Mouse (Mus musculus) limb, embryonic 12.5 days (tissue): ENCODE results near the gene Med1. TPM values are rescaled to one million over a fixed set of nuclear protein-coding genes. Genes with fewer than 3 reads are reported as not detected.

ENCODE experiments used
- ATAC-seq: fragments of 200-750 bp; cut with Nextera tagmentation; 2 replicates; pipeline ENCODE4 v1.8.0; 2017; ENCODE audit warnings: low read depth, moderate TSS enrichment; ENCODE audit not compliant: insufficient number of reproducible peaks, insufficient read depth, low FRiP score, low TSS enrichment
- H3K27ac ChIP-seq: fragments of 300-500 bp; sonication (generic); 2 replicates; pipeline ENCODE4 v1.5.1; 2016; ENCODE audit warnings: mild to moderate bottlenecking, moderate library complexity
- H3K27me3 ChIP-seq: fragments of 300-500 bp; sonication (generic); 2 replicates; pipeline ENCODE4 v1.6.1; 2016; ENCODE audit warnings: mild to moderate bottlenecking, moderate library complexity
- H3K36me3 ChIP-seq: fragments of 300-500 bp; sonication (generic); 2 replicates; pipeline ENCODE4 v1.6.1; 2016; ENCODE audit warnings: mild to moderate bottlenecking, moderate library complexity
- H3K4me1 ChIP-seq: fragments of 300-500 bp; sonication (generic); replicated peaks from 2 replicates; pipeline ENCODE4 v1.6.1; 2016
- H3K4me2 ChIP-seq: fragments of 300-500 bp; sonication (generic); 2 replicates; pipeline ENCODE4 v1.6.1; 2016; ENCODE audit warnings: mild to moderate bottlenecking, moderate library complexity
- H3K4me3 ChIP-seq: fragments of 300-500 bp; sonication (generic); replicated peaks from 2 replicates; pipeline ENCODE4 v1.5.1; 2016; ENCODE audit warnings: mild to moderate bottlenecking
- H3K9ac ChIP-seq: fragments of 300-500 bp; sonication (generic); replicated peaks from 2 replicates; pipeline ENCODE4 v1.6.1; 2016; ENCODE audit warnings: mild to moderate bottlenecking, moderate library complexity
- H3K9me3 ChIP-seq: fragments of 300-500 bp; sonication (generic); 2 replicates; pipeline ENCODE4 v1.6.1; 2016; ENCODE audit warnings: mild to moderate bottlenecking, moderate library complexity
- WGBS: fragments of 180-500 bp; shearing (Covaris S2); methylation state at CpG from one replicate; pipeline ENCODE4 v1.1.7; 2016; 5-methylcytosine and 5-hydroxymethylcytosine counted together
- microRNA-seq: library from miRNA; unstranded; fragments of <30 nt; microRNA quantifications from one replicate; pipeline ENCODE4, GENCODE M21; 2017
- polyA plus RNA-seq: library from polyadenylated mRNA; unstranded; fragments of >200 nt; fragmentation: Nextera tagmentation; extraction: Ambion mirVana; gene quantifications from 2 replicates; pipeline ENCODE4 v1.2.1, GENCODE M21; 2016

Med1 gene
- polyA plus RNA-seq, 1 experiment from 2014 or later = 80.1 TPM

- Histone ChIP-seq H3K36me3 (peaks cover 13% of the 10 kb centered on the region), H3K27me3 (no peaks in the 10 kb centered on the region), H3K4me3 (no peak overlapping the region), H3K9ac (no peak overlapping the region), H3K27ac (no peak overlapping the region), H3K9me3 (no peaks in the 10 kb centered on the region), H3K4me1 (peaks cover 17% of the 10 kb centered on the region), H3K4me2 (no peak overlapping the region)
- WGBS = 79% methylated on average over 7 of the region's 7 CpGs
- no peak for ATAC-seq
Measured at GRCm38 (mm10) chr11:98145856-98146255, 47.2 kb downstream of the Med1 start.

GRCm38 (mm10) chr11:98142545-98142944 is 50.5 kb downstream of the Med1 start:
- no peak overlapping the region for H3K4me3 ChIP-seq
- H3K36me3 ChIP-seq = peaks cover 16% of the 10 kb centered on the region
- H3K27ac ChIP-seq = no peak overlapping the region
- WGBS = 86% methylated on average over 2 of the region's 2 CpGs
- no peak for ATAC-seq
- peaks cover 20% of the 10 kb centered on the region for H3K4me1 ChIP-seq
- no peak overlapping the region for H3K4me2 ChIP-seq
- H3K27me3 ChIP-seq = no peaks in the 10 kb centered on the region
- no peaks in the 10 kb centered on the region for H3K9me3 ChIP-seq
- H3K9ac ChIP-seq = no peak overlapping the region

DNA sequence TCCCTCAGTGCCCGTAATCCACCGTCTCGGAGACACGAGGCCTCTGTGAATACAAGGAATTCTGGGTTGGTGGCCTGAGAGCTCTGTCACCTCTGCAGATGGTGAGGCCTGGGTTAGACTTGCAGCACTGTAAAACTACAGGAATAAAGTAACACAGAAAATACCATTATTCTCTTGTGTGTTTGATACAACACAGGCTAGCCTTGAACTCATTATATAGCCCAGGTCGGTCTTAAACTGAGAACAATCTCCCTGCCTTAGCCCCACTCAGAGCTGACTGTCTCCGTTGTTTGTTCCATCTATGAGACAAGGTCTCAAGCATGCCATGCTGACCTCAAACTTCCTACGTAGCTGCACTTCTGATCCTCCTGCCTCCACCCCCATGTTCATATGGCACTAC is 54.2 kb downstream of the Med1 start:
- Histone ChIP-seq H3K36me3 (peaks cover 22% of the 10 kb centered on the region), H3K27ac (peak overlapping the region; percentile 41; the same call in 1 of the 2 replicates), H3K9ac (no peak overlapping the region), H3K4me2 (no peak overlapping the region), H3K27me3 (no peaks in the 10 kb centered on the region), H3K4me3 (no peak overlapping the region), H3K9me3 (no peaks in the 10 kb centered on the region), H3K4me1 (peaks cover 13% of the 10 kb centered on the region; the same call in 1 of the 2 replicates)
- 66% methylated on average over 7 of the region's 7 CpGs for WGBS
- ATAC-seq = no peak

GRCm38 (mm10) chr11:98137836-98138235 is 55.3 kb downstream of the Med1 start:
- WGBS = 91% methylated on average over 11 of the region's 11 CpGs
- no peak overlapping the region for H3K4me2 ChIP-seq
- H3K27ac ChIP-seq = no peak overlapping the region; the same call in 1 of the 2 replicates
- no peak overlapping the region for H3K9ac ChIP-seq
- no peaks in the 10 kb centered on the region for H3K27me3 ChIP-seq
- H3K4me3 ChIP-seq = no peak overlapping the region
- ATAC-seq = no peak
- peaks cover 19% of the 10 kb centered on the region for H3K36me3 ChIP-seq
- peaks cover 19% of the 10 kb centered on the region; the same call in 1 of the 2 replicates for H3K4me1 ChIP-seq
- H3K9me3 ChIP-seq = no peaks in the 10 kb centered on the region

GRCm38 (mm10) chr11:98134951-98135350 is 58.1 kb downstream of the Med1 start:
- Histone ChIP-seq H3K27ac (no peak overlapping the region), H3K9ac (no peak overlapping the region), H3K4me1 (peaks cover 19% of the 10 kb centered on the region; the same call in 1 of the 2 replicates), H3K27me3 (no peaks in the 10 kb centered on the region), H3K4me2 (no peak overlapping the region), H3K9me3 (no peaks in the 10 kb centered on the region), H3K4me3 (no peak overlapping the region), H3K36me3 (peaks cover 9% of the 10 kb centered on the region; the same call in 1 of the 2 replicates)
- no peak for ATAC-seq
- 68% methylated on average over 4 of the region's 4 CpGs for WGBS

DNA sequence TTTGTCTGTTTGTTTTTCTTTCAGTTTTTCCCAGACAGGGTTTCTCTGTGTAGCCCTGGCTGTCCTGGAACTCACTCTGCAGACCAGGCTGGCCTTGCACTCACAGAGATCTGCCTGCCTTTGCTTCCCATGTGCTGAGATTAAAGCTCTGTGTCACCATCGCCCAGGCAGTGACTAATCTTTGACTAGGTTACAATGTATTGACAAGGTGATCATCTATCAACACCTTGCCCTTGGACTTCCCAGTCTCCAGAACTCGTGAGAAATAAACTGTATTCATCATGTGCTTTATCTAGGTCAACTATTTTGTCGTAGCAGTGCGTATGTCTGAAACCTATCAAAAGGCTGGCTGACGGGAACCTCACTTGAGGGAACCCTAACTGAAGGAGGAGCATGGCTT is 69.7 kb downstream of the Med1 start:
- no peak for ATAC-seq
- Histone ChIP-seq H3K27ac (no peak overlapping the region), H3K4me1 (no peaks in the 10 kb centered on the region), H3K4me2 (no peak overlapping the region), H3K27me3 (no peaks in the 10 kb centered on the region), H3K9ac (no peak overlapping the region), H3K36me3 (peaks cover 66% of the 10 kb centered on the region), H3K9me3 (no peaks in the 10 kb centered on the region), H3K4me3 (no peak overlapping the region)
- WGBS = 87% methylated on average over 5 of the region's 5 CpGs

DNA sequence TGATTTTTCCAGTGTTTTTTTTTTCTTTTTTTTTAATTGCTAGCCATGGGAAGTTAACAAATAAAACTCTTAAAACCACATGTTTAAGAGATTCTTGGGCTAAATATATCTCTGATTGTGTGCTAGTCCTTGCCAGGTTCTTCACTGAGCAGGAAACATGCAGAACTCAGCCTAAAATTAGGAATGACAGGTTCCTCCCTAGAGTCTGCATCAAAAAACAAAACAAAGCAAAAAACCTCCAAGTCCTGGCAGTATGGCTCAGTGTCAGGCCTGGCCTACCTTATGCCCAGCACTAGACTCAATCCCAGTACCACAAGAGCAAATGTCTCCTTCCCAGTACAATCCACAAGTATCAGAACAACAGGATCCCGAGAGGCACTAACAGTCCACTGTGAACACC is 78.7 kb downstream of the Med1 start:
- Histone ChIP-seq H3K36me3 (peaks cover 67% of the 10 kb centered on the region), H3K9ac (no peak overlapping the region), H3K9me3 (no peaks in the 10 kb centered on the region), H3K27me3 (no peaks in the 10 kb centered on the region), H3K27ac (no peak overlapping the region), H3K4me1 (no peaks in the 10 kb centered on the region), H3K4me2 (no peak overlapping the region), H3K4me3 (no peak overlapping the region)
- 82% methylated on average over 1 of the region's 1 CpGs for whole genome bisulfite sequencing
- no peak for ATAC-seq

DNA sequence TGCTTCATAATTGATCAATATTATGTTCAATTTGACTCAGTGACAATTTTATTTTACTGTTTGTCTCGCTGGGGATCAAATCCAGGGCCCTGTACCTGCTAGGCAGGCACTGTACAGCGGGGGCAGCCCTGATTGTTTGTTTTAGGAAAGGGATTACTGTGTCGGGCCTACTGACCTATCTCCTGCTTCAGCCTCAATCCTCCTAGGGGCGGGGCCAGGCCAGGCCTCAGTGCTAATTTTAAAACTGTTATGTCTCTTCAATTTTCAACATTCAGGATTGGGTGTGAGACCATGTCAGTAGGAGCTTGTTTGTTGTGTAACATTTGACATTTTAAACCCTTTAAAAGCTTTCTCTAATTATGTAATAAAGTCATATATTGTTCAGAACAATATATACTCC is 79.6 kb downstream of the Med1 start:
- peaks cover 69% of the 10 kb centered on the region for H3K36me3 ChIP-seq
- no peak overlapping the region for H3K9ac ChIP-seq
- no peaks in the 10 kb centered on the region for H3K27me3 ChIP-seq
- H3K27ac ChIP-seq = no peak overlapping the region
- H3K4me3 ChIP-seq = no peak overlapping the region
- ATAC-seq = no peak
- H3K9me3 ChIP-seq = no peaks in the 10 kb centered on the region
- no peak overlapping the region for H3K4me2 ChIP-seq
- no peaks in the 10 kb centered on the region for H3K4me1 ChIP-seq
- 73% methylated on average over 4 of the region's 4 CpGs for WGBS

DNA sequence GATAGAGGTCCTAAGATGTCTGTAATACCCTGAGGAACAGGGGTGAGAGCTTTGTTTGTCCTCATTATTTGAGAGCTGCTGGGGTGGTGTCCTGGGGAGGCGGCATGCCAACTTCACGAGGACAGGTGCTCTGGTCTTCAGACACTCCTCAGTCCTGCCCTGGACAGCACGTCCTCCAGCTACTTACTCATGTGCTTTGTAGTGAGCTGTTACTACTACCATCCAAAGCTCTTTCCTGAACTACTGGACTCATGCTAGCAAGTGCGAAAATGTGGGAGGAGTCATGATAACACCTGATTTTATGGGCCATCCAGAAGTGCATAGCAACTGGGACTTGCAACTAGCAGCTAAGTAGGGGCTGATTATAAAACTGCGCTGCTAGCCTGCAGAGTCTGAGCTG is 83.4 kb downstream of the Med1 start:
- no peak overlapping the region for H3K27ac ChIP-seq
- no peak overlapping the region for H3K4me3 ChIP-seq
- 83% methylated on average over 5 of the region's 5 CpGs for WGBS
- no peaks in the 10 kb centered on the region for H3K4me1 ChIP-seq
- no peak for ATAC-seq
- H3K4me2 ChIP-seq = no peak overlapping the region
- no peaks in the 10 kb centered on the region for H3K9me3 ChIP-seq
- H3K9ac ChIP-seq = no peak overlapping the region
- peaks cover 80% of the 10 kb centered on the region for H3K36me3 ChIP-seq
- no peaks in the 10 kb centered on the region for H3K27me3 ChIP-seq

Small RNA genes lying within 50 kb of the gene (microRNA-seq; reads per million reads assigned to microRNA genes)
- gene Gm27399 = not detected

Other genes starting within 250 kb of the Med1 start
- gene Plxdc1, start 206.8 kb downstream of the Med1 start, polyA plus RNA-seq = 0.12 TPM in 1 of 2 replicates, not detected in the other
- gene Arl5c, start 197.1 kb downstream of the Med1 start, polyA plus RNA-seq = 5.9 and 7.1 TPM in 2 replicates
- gene Cacnb1, start 170.3 kb downstream of the Med1 start, polyA plus RNA-seq = 13.2 and 16.0 TPM in 2 replicates
- 1,014 and 1,051 TPM in 2 replicates for gene Rpl19, start 166.6 kb downstream of the Med1 start, polyA plus RNA-seq
- gene Stac2, start 139.8 kb downstream of the Med1 start, polyA plus RNA-seq = 0.31 and 0.68 TPM in 2 replicates
- 24.3 and 25.9 TPM in 2 replicates for gene Fbxl20, start 42.9 kb downstream of the Med1 start, polyA plus RNA-seq
- 15.1 and 17.0 TPM in 2 replicates for gene Cdk12, start 9.8 kb upstream of the Med1 start, polyA plus RNA-seq
- gene Neurod2, start 136.4 kb upstream of the Med1 start, polyA plus RNA-seq = 0.09 TPM in 1 of 2 replicates, not detected in the other
- gene Ppp1r1b, start 155.1 kb upstream of the Med1 start, polyA plus RNA-seq = 0.18 and 0.76 TPM in 2 replicates
- 39.9 and 41.9 TPM in 2 replicates for gene Stard3, start 165.1 kb upstream of the Med1 start, polyA plus RNA-seq
- 4.7 TPM in 2 replicates for gene Tcap, start 190.5 kb upstream of the Med1 start, polyA plus RNA-seq
- gene Pnmt, start 193.2 kb upstream of the Med1 start, polyA plus RNA-seq = 0.37 and 0.41 TPM in 2 replicates
- 7.9 and 9.7 TPM in 2 replicates for gene Pgap3, start 207.2 kb upstream of the Med1 start, polyA plus RNA-seq
- gene Erbb2, start 219.2 kb upstream of the Med1 start, polyA plus RNA-seq = 40.8 and 45.7 TPM in 2 replicates
- 74.4 and 79.8 TPM in 2 replicates for gene Mien1, start 245.7 kb upstream of the Med1 start, polyA plus RNA-seq